Mouse (Mus musculus) ES-Bruce4 (cell line): ENCODE data around the gene Haghl. TPM values are rescaled to one million over a fixed set of nuclear protein-coding genes. Genes with fewer than 3 reads are reported as not detected.
A peak's percentile ranks its signal among the peaks of the same experiment; 100 is the strongest.

Experiments
- H3K27ac ChIP-seq: 2 replicates; pipeline ENCODE4 v1.5.1; 2012; ENCODE audit warnings: low read length, inconsistent platforms; ENCODE audit not compliant: insufficient read depth
- H3K27me3 ChIP-seq: 2 replicates; pipeline ENCODE4 v1.6.1; 2012; ENCODE audit warnings: mild to moderate bottlenecking, low read length, inconsistent platforms; ENCODE audit not compliant: control insufficient read depth, poor library complexity, insufficient read depth, severe bottlenecking
- H3K36me3 ChIP-seq: 2 replicates; pipeline ENCODE4 v1.6.1; 2012; ENCODE audit warnings: inconsistent platforms, mild to moderate bottlenecking, low read length, moderate library complexity; ENCODE audit not compliant: control insufficient read depth, poor library complexity, insufficient read depth, severe bottlenecking
- H3K4me1 ChIP-seq: one replicate; pipeline ENCODE4 v1.8.1; 2011; ENCODE audit warnings: low read length; ENCODE audit not compliant: control insufficient read depth, insufficient read depth
- H3K4me3 ChIP-seq: 2 replicates; pipeline ENCODE4 v1.5.1; 2011; ENCODE audit warnings: low read depth, mild to moderate bottlenecking, low read length
- H3K9ac ChIP-seq: 2 replicates; pipeline ENCODE4 v1.6.1; 2012; ENCODE audit warnings: low read depth, mild to moderate bottlenecking, inconsistent platforms; ENCODE audit not compliant: poor library complexity, severe bottlenecking
- H3K9me3 ChIP-seq: replicated peaks from 2 replicates; pipeline ENCODE4 v1.6.1; 2012; ENCODE audit warnings: mild to moderate bottlenecking, low read length, inconsistent platforms; ENCODE audit not compliant: control insufficient read depth, poor library complexity, insufficient read depth, severe bottlenecking
- CTCF ChIP-seq: IDR thresholded peaks from one replicate; pipeline ENCODE4 v1.8.1; 2011; ENCODE audit warnings: low read depth, low read length
- EP300 ChIP-seq: IDR thresholded peaks from 2 replicates; pipeline ENCODE4 v1.6.1; 2011; ENCODE audit warnings: low read depth, low read length; ENCODE audit not compliant: insufficient read depth
- POLR2A ChIP-seq: IDR thresholded peaks from one replicate; pipeline ENCODE4 v1.8.1; 2011; ENCODE audit warnings: low read length; ENCODE audit not compliant: insufficient read depth
- polyA plus RNA-seq: library from polyadenylated mRNA; stranded (reverse); fragments of >200 nt; gene quantifications from 2 replicates; pipeline ENCODE4 v1.2.4, GENCODE M21; 2011; ENCODE audit warnings: low read depth; ENCODE audit not compliant: missing spikeins, insufficient read depth, insufficient read length

The Haghl gene
- polyA plus RNA-seq, 1 experiment = 32.1 TPM

DNA sequence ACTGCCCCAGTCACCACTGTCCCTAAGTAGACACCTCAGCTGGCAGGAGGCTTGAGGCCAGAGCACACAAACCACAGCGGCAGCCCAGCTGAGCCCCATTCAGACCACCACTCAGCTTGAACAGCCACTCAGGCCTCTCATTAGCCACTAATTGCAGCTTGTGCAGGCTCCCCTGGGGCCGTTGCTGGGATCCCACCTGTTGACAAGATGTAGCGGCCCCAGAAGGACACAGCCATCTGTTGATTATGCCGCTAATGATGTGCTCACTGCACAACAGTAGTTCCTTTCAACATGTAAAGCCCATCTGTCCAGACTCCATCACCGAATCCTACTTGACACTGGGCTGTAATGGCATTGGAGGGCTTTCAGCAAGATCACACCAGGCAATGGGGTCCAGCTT lies 19.6 kb downstream of the Haghl start:
- no peak overlapping the region for H3K27ac ChIP-seq
- peaks cover 7% of the 10 kb centered on the region for H3K4me1 ChIP-seq
- H3K4me3 ChIP-seq = no peak overlapping the region
- H3K9ac ChIP-seq = no peak overlapping the region
- H3K36me3 ChIP-seq = no peaks in the 10 kb centered on the region
- no peaks in the 10 kb centered on the region for H3K9me3 ChIP-seq
- TF ChIP-seq CTCF = no peak
- TF ChIP-seq POLR2A = no peak
- H3K27me3 ChIP-seq = no peaks in the 10 kb centered on the region

DNA sequence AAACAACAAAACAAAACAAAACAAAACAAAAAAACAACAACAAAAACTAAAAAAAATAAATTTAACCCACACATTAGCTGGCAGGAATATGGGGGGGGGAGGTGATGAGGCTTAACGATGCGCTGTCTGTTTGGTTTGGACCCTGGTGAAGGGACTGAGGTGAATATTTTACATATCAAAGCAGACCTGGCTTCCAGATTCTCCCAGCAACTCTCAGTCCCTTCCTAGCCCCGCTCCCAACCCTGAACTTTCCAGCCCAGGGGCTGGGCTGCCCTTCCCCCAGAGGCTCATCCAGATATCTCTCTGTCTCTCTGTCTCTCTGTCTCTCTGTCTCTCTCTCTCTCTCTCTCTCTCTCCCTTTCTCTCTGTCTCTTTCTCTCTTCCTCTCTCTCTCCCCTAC lies 22.9 kb downstream of the Haghl start:
- H3K4me1 ChIP-seq = peaks cover 7% of the 10 kb centered on the region
- H3K27me3 ChIP-seq = no peaks in the 10 kb centered on the region
- H3K27ac ChIP-seq = peak overlapping the region; percentile 56; the same call in 1 of the 2 replicates
- H3K9me3 ChIP-seq = no peaks in the 10 kb centered on the region
- H3K9ac ChIP-seq = no peak overlapping the region
- TF ChIP-seq CTCF (no peak), EP300 (no peak), POLR2A (no peak)
- H3K4me3 ChIP-seq = no peak overlapping the region
- H3K36me3 ChIP-seq = no peaks in the 10 kb centered on the region

DNA sequence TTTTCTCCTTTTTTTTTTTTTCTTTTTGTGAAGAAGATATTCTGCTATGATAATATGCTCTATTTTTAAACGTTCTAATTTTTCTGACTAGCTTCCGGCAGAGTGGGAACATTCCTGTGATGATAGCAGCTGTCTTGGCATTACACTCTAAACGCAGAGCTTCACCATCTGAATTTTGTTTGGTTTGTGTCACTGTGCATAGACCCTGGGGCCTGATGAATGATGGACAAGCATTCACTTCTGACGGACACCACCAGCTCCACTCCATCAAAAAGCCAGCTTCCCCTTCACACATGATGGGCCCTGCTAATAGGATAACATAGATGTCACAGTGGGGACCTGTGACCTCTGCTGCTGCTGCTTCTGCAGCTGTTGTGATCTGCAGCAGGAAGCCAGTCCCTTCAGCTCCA lies 23.9 kb downstream of the Haghl start:
- TF ChIP-seq POLR2A (no peak), CTCF (no peak), EP300 (no peak)
- H3K36me3 ChIP-seq = no peaks in the 10 kb centered on the region
- H3K9ac ChIP-seq = no peak overlapping the region
- no peak overlapping the region for H3K4me3 ChIP-seq
- peaks cover 12% of the 10 kb centered on the region for H3K4me1 ChIP-seq
- no peaks in the 10 kb centered on the region for H3K27me3 ChIP-seq
- no peak overlapping the region for H3K27ac ChIP-seq
- H3K9me3 ChIP-seq = no peaks in the 10 kb centered on the region

DNA sequence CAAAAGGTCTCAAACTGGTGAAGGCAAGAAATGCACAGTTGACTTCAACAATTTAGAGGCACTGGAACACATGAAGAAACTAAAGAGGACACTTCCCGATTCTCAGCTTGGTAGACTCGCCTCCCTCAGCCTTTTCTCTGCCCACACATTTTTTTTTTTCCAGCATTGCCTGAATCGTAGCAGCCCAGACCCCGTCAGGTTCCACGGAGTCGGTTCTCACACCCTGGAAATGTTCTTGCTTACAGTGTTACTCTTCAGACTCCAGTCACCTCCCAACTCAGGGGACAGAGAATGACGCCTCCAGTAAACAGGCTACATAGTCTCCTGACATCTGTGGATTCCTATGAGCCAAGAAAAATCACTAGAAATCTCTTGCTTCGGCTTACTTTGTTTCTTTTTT lies 25.3 kb downstream of the Haghl start:
- Histone ChIP-seq H3K9ac (no peak overlapping the region), H3K27ac (no peak overlapping the region), H3K27me3 (no peaks in the 10 kb centered on the region), H3K9me3 (no peaks in the 10 kb centered on the region), H3K4me1 (peaks cover 18% of the 10 kb centered on the region), H3K4me3 (no peak overlapping the region), H3K36me3 (no peaks in the 10 kb centered on the region)
- TF ChIP-seq CTCF (no peak), EP300 (no peak), POLR2A (no peak)

DNA sequence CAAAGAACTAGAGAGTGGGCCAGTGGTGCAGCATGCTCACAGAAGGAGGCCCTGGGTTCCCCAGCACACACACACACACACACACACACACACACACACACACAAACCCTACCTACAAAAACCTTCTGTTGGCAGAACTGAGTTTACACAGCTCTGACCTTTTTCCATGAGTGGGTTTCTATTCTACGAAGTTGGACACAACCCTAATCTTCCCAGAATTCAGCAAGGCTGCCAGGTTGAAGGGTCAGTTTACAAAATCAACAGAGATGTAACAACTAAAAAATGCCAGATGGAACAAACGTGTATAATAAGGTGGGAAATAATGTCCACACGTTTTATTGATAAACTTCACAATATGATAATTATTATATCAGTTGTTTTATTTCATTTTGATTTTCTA lies 27.8 kb downstream of the Haghl start:
- TF ChIP-seq POLR2A (no peak), CTCF (no peak), EP300 (no peak)
- Histone ChIP-seq H3K27me3 (no peaks in the 10 kb centered on the region), H3K4me3 (no peak overlapping the region), H3K9me3 (no peaks in the 10 kb centered on the region), H3K4me1 (peaks cover 23% of the 10 kb centered on the region), H3K9ac (no peak overlapping the region), H3K36me3 (no peaks in the 10 kb centered on the region), H3K27ac (peak overlapping the region; percentile 70)

DNA sequence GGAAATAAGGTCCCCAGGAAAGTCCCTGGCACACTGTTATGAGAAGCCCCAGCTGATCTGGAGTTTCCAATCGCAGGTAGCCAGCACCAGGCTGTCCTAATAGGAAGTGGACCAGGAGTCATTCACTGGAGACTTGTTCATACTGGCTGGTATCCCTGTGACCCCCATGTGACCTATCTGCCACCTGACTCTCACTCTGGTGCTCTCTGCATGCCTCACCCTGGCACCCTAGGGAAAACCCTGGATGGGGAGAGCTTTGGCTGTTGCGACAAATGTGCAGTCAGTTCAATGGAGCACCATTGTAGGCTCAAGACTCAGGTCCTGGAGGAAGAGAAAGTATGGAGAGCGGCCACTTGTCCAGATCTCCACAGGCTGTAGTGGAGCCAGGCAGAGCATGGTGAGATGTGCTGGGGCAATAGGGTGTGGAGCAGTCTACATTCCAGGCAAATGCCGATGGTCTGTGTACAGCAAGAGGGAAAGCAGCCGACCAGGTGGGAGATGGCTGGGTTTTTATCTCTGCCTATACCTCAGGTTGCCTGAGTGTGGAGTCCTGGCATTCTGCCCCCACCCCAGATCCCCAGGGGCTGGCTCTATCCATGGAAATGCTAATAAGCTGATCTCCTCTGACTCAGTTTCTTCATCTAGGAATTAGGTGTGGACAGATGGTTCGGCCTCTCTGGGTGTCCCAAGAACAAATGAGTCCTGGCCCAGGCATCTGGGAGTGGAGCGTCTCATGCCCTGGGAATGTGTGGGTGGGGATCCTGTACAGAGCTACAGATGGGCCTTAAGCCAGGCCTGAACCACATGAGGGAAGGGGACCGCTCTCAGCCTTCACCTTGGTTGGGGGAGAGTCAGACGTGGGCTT lies 28.9 kb downstream of the Haghl start:
- peak overlapping the region; percentile 94 for H3K27ac ChIP-seq
- H3K4me1 ChIP-seq = peaks cover 18% of the 10 kb centered on the region
- no peaks in the 10 kb centered on the region for H3K27me3 ChIP-seq
- no peak overlapping the region for H3K9ac ChIP-seq
- no peak overlapping the region for H3K4me3 ChIP-seq
- H3K36me3 ChIP-seq = no peaks in the 10 kb centered on the region
- TF ChIP-seq CTCF = no peak
- peak; percentile 86 for TF ChIP-seq EP300
- no peaks in the 10 kb centered on the region for H3K9me3 ChIP-seq
